Mouse (Mus musculus) MEL (cell line): Measurements from ENCODE around the gene Dusp5. TPM values are rescaled to one million over a fixed set of nuclear protein-coding genes. Genes with fewer than 3 reads are reported as not detected.

Experiments used
- DNase-seq: peaks from one replicate; pipeline ENCODE4 v3.0.0; 2011; ENCODE audit warnings: low read depth, low spot score
- H3K27ac ChIP-seq: 2 replicates; pipeline ENCODE4 v1.5.1; 2012; ENCODE audit warnings: low read depth, mild to moderate bottlenecking, control low read depth, low read length, moderate library complexity; ENCODE audit not compliant: control insufficient read depth
- H3K27me3 ChIP-seq, 2 experiments: fragments of 150-350 bp in 1 of 2; sonication (generic) in 1 of 2; 2 replicates each; pipeline ENCODE4 v1.6.1; 2012; ENCODE audit warnings: low read length in 2 of 2, mild to moderate bottlenecking in 2 of 2, improper control_type of control experiment in 1 of 2, moderate library complexity in 1 of 2; ENCODE audit not compliant: insufficient read depth in 2 of 2, control insufficient read depth in 1 of 2
- H3K36me3 ChIP-seq, 2 experiments: 2 replicates each; pipeline ENCODE4 v1.6.1; 2012 to 2014; ENCODE audit warnings: low read length in 2 of 2, improper control_type of control experiment in 1 of 2, inconsistent platforms in 1 of 2, mild to moderate bottlenecking in 1 of 2; ENCODE audit not compliant: insufficient read depth in 2 of 2, control insufficient read depth in 1 of 2
- H3K4me1 ChIP-seq, 2 experiments: fragments of 150-350 bp in 1 of 2; sonication (generic) in 1 of 2; 2 replicates each; pipeline ENCODE4 v1.6.1; 2012; ENCODE audit warnings: low read length in 2 of 2, improper control_type of control experiment in 1 of 2, mild to moderate bottlenecking in 1 of 2; ENCODE audit not compliant: insufficient read depth in 2 of 2, control insufficient read depth in 1 of 2
- H3K4me3 ChIP-seq, 2 experiments: fragments of 150-350 bp in 1 of 2; sonication (generic) in 1 of 2; 2 replicates each; pipeline ENCODE4 v1.5.1; 2012; ENCODE audit warnings: low read depth in 2 of 2, low read length in 2 of 2, mild to moderate bottlenecking in 2 of 2, moderate library complexity in 2 of 2, control low read depth in 1 of 2, improper control_type of control experiment in 1 of 2; ENCODE audit not compliant: control insufficient read depth in 1 of 2, insufficient read depth in 1 of 2
- H3K79me2 ChIP-seq: 2 replicates; pipeline ENCODE4 v1.6.1; 2012; ENCODE audit warnings: mild to moderate bottlenecking, low read length, moderate library complexity; ENCODE audit not compliant: control insufficient read depth, poor library complexity, insufficient read depth
- H3K9ac ChIP-seq: 2 replicates; pipeline ENCODE4 v1.6.1; 2012; ENCODE audit warnings: low read depth, mild to moderate bottlenecking, control low read depth, low read length, moderate library complexity; ENCODE audit not compliant: control insufficient read depth, poor library complexity, severe bottlenecking
- H3K9me3 ChIP-seq: fragments of 150-350 bp; sonication (generic); replicated peaks from 2 replicates; pipeline ENCODE4 v1.6.1; 2012; ENCODE audit warnings: mild to moderate bottlenecking, low read length, improper control_type of control experiment, moderate library complexity; ENCODE audit not compliant: insufficient read depth
- CHD1 ChIP-seq: IDR thresholded peaks from 2 replicates; pipeline ENCODE4 v1.6.1; 2012; ENCODE audit warnings: low read depth, mild to moderate bottlenecking, inconsistent platforms, low read length, improper control_type of control experiment
- CHD2 ChIP-seq: IDR thresholded peaks from 2 replicates; pipeline ENCODE4 v1.6.1; 2011; ENCODE audit warnings: low read length, improper control_type of control experiment
- CTCF ChIP-seq, 3 experiments: IDR thresholded peaks in 2 of 3; conservative IDR thresholded peaks in 1 of 3; 2 replicates each; pipeline ENCODE4 v1.5.1; 2011 to 2012; ENCODE audit warnings: low read length in 3 of 3, low read depth in 2 of 3, mild to moderate bottlenecking in 2 of 3, improper control_type of control experiment in 1 of 3, inconsistent platforms in 1 of 3, mixed read lengths in 1 of 3, moderate library complexity in 1 of 3; ENCODE audit not compliant: control insufficient read depth in 1 of 3, insufficient read depth in 1 of 3, poor library complexity in 1 of 3, severe bottlenecking in 1 of 3
- HCFC1 ChIP-seq: IDR thresholded peaks from 2 replicates; pipeline ENCODE4 v1.6.1; 2012; ENCODE audit warnings: low read depth, mild to moderate bottlenecking, inconsistent platforms, low read length, improper control_type of control experiment, moderate library complexity
- JUND ChIP-seq: IDR thresholded peaks from 2 replicates; pipeline ENCODE4 v1.6.1; 2011; ENCODE audit warnings: low read depth, mild to moderate bottlenecking, improper control_type of control experiment, low read length
- KAT2A ChIP-seq: conservative IDR thresholded peaks from 2 replicates; pipeline ENCODE4 v1.6.1; 2012; ENCODE audit warnings: low read depth, low read length, improper control_type of control experiment, inconsistent platforms
- MAX ChIP-seq: IDR thresholded peaks from 2 replicates; pipeline ENCODE4 v1.6.1; 2011; ENCODE audit warnings: low read length, improper control_type of control experiment
- MAZ ChIP-seq: IDR thresholded peaks from 2 replicates; pipeline ENCODE4 v1.6.1; 2012; ENCODE audit warnings: low read depth, mild to moderate bottlenecking, inconsistent platforms, low read length, improper control_type of control experiment
- MEF2A ChIP-seq: IDR thresholded peaks from 2 replicates; pipeline ENCODE4 v1.6.1; 2014; ENCODE audit warnings: low read depth, mild to moderate bottlenecking, inconsistent platforms, low read length, improper control_type of control experiment; ENCODE audit not compliant: poor library complexity, insufficient replicate concordance, severe bottlenecking; ENCODE audit errors: extremely low read depth
- MYB ChIP-seq: IDR thresholded peaks from 2 replicates; pipeline ENCODE4 v1.6.1; 2011; ENCODE audit warnings: mild to moderate bottlenecking, low read depth, low read length, improper control_type of control experiment
- MYC ChIP-seq: IDR thresholded peaks from 2 replicates; pipeline ENCODE4 v1.6.1; 2011; ENCODE audit warnings: low read depth, mild to moderate bottlenecking, low read length, improper control_type of control experiment, moderate library complexity
- NELFE ChIP-seq: IDR thresholded peaks from 2 replicates; pipeline ENCODE4 v1.6.1; 2011; ENCODE audit warnings: low read depth, low read length, improper control_type of control experiment
- NRF1 ChIP-seq: IDR thresholded peaks from 2 replicates; pipeline ENCODE4 v1.6.1; 2014; ENCODE audit warnings: low read depth, mild to moderate bottlenecking, inconsistent platforms, low read length, improper control_type of control experiment, moderate library complexity; ENCODE audit not compliant: poor library complexity, insufficient read depth, severe bottlenecking
- POLR2A ChIP-seq, 2 experiments: IDR thresholded peaks; 2 replicates each; pipeline ENCODE4 v1.6.1; 2011 to 2012; ENCODE audit warnings: low read length in 2 of 2, mild to moderate bottlenecking in 2 of 2, control low read depth in 1 of 2, improper control_type of control experiment in 1 of 2, low read depth in 1 of 2, moderate library complexity in 1 of 2; ENCODE audit not compliant: control insufficient read depth in 1 of 2, insufficient read depth in 1 of 2, poor library complexity in 1 of 2
- POLR2AphosphoS5 ChIP-seq: IDR thresholded peaks from 2 replicates; pipeline ENCODE4 v1.6.1; 2012; ENCODE audit warnings: low read depth, borderline replicate concordance, mild to moderate bottlenecking, inconsistent platforms, low read length, moderate library complexity, mixed read lengths
- RAD21 ChIP-seq: IDR thresholded peaks from 2 replicates; pipeline ENCODE4 v1.6.1; 2011; ENCODE audit warnings: mild to moderate bottlenecking, low read depth, low read length, improper control_type of control experiment
- TBP ChIP-seq: IDR thresholded peaks from 2 replicates; pipeline ENCODE4 v1.8.0; 2011; ENCODE audit warnings: low read depth, low read length, improper control_type of control experiment
- USF1 ChIP-seq: IDR thresholded peaks from 2 replicates; pipeline ENCODE4 v1.6.1; 2014; ENCODE audit warnings: low read depth, mild to moderate bottlenecking, inconsistent platforms, low read length, improper control_type of control experiment, moderate library complexity
- USF2 ChIP-seq, 2 experiments: IDR thresholded peaks; 2 replicates each; pipeline ENCODE4 v1.6.1; 2011 to 2012; ENCODE audit warnings: improper control_type of control experiment in 2 of 2, low read length in 2 of 2, borderline replicate concordance in 1 of 2, inconsistent platforms in 1 of 2, low read depth in 1 of 2, mild to moderate bottlenecking in 1 of 2; ENCODE audit not compliant: insufficient read depth in 1 of 2
- ZC3H11A ChIP-seq: IDR thresholded peaks from 2 replicates; pipeline ENCODE4 v1.6.1; 2012; ENCODE audit warnings: low read depth, mild to moderate bottlenecking, inconsistent platforms, low read length, improper control_type of control experiment
- polyA plus RNA-seq, 2 experiments: library from polyadenylated mRNA; stranded (reverse) in 1 of 2; unstranded in 1 of 2; fragments of >175 nt in 1 of 2; fragments of >200 nt in 1 of 2; gene quantifications; 2 replicates each; pipeline versions ENCODE4 v1.2.1 to v1.2.4; 2012; ENCODE audit warnings: low replicate concordance in 2 of 2, low read depth in 1 of 2; ENCODE audit not compliant: insufficient read length in 2 of 2, insufficient read depth in 1 of 2, missing spikeins in 1 of 2
- total RNA-seq: library from RNA; depleted of rRNA; stranded (reverse); fragments of 300-350 nt; gene quantifications from 2 replicates; pipeline ENCODE4 v1.2.3, GENCODE M21; 2012

Gene Dusp5
- total and polyA plus RNA-seq, 3 experiments: 7.6 to 13.8 TPM; not detected in 1

DNA sequence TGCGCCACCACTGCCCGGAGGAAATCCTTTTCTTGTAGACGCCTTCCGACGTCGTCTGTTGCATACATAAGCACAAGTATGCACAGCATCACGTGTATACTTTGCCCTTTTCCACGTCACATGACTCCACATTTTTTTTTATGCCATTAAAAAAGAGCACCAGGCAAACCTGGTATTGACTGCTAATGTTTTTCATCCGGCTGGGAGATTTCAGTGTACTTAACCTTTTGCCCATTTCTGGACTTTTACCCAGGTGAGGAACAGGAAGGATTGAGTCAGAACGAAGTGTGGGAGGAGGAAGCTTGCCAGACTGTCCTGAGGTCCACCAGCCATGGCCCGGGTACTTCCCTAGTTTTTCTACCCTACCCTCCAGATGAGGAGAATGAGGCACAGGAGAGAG, 25.5 kb downstream of the Dusp5 start:
- no peak overlapping the region for H3K9ac ChIP-seq
- no peak for TF ChIP-seq JUND
- TF ChIP-seq USF1: no peak
- TF ChIP-seq HCFC1: no peak
- no peak for TF ChIP-seq TBP
- no peak for TF ChIP-seq KAT2A
- TF ChIP-seq CHD1: no peak
- no peak for TF ChIP-seq NRF1
- no peak for TF ChIP-seq MYC
- TF ChIP-seq MAZ: no peak
- no peak for TF ChIP-seq ZC3H11A
- TF ChIP-seq CHD2: no peak
- no peak for TF ChIP-seq RAD21
- no peak for TF ChIP-seq POLR2AphosphoS5
- TF ChIP-seq MEF2A: no peak
- TF ChIP-seq POLR2A (IDR thresholded peaks at IDR 0.05; ENCODE audit: control insufficient read depth in 1 of 2, insufficient read depth in 1 of 2, low read depth in 1 of 2, low read length in 2 of 2, poor library complexity in 1 of 2): no peak
- no peak for TF ChIP-seq USF2 (IDR thresholded peaks at IDR 0.05; ENCODE audit: borderline replicate concordance in 1 of 2, insufficient read depth in 1 of 2, low read depth in 1 of 2, low read length in 2 of 2)
- TF ChIP-seq MYB: no peak
- TF ChIP-seq, all 39 proteins: peak for 0
- no peak for DNase-seq
- Histone ChIP-seq H3K36me3 (no peaks in the 10 kb centered on the region), H3K27ac (no peak overlapping the region), H3K79me2 (no peaks in the 10 kb centered on the region), H3K4me3 (no peak overlapping the region), H3K4me1 (no peaks in the 10 kb centered on the region), H3K9me3 (no peaks in the 10 kb centered on the region), H3K27me3 (no peaks in the 10 kb centered on the region)

DNA sequence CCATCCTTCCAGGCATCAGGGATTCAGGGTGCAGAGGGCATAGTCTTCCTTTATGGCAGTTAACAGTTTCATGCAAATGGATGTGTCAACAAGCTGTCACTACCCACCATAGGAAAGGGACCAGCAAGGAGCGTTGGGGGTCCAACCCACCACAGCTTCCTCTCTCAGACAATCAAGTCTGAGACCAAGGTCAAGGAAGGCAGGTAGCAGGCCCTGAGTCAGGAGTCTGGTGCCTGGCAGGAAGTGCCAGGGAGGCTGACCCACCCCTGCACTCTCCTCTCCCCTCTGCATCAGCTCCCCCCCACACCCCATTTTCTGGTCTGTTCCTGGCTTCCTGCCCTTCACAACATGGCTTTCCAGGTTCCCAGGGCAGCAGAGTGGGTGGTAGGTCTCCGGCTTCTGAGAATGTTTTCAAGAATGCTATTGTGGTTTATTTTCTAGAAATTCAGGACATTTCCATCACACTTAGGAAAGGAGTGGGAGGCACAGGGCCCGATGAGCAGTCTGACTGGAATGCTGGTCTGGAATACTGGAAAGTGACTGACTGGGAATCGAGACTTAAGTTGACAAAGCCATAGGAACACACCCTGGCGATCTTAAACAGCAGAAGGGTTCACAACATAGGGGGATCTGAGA, 26.2 kb downstream of the Dusp5 start:
- no peak overlapping the region for H3K27ac ChIP-seq
- no peak for DNase-seq
- H3K9ac ChIP-seq: no peak overlapping the region
- H3K4me3 ChIP-seq: no peak overlapping the region
- TF ChIP-seq NELFE (no peak), KAT2A (no peak), MAX (no peak), USF2 (IDR thresholded peaks at IDR 0.05; ENCODE audit: borderline replicate concordance in 1 of 2, insufficient read depth in 1 of 2, low read depth in 1 of 2, low read length in 2 of 2) (no peak), ZC3H11A (no peak), CTCF (IDR thresholded peaks at IDR 0.05 in 2 of 3, conservative IDR thresholded peaks at IDR 0.05 in 1 of 3; ENCODE audit: control insufficient read depth in 1 of 3, insufficient read depth in 1 of 3, low read depth in 2 of 3, low read length in 3 of 3, poor library complexity in 1 of 3, severe bottlenecking in 1 of 3) (no peak)
- no peaks in the 10 kb centered on the region for H3K4me1 ChIP-seq
- no peaks in the 10 kb centered on the region for H3K36me3 ChIP-seq
- H3K9me3 ChIP-seq: no peaks in the 10 kb centered on the region
- H3K79me2 ChIP-seq: no peaks in the 10 kb centered on the region
- peaks cover 1 to 3% of the 10 kb centered on the region in 2 experiments; a peak in 3 of 4 replicates for H3K27me3 ChIP-seq
